Mouse (Mus musculus) cerebellum, adult 2 months (tissue): ENCODE results near the gene Epn3.

Source experiments
- CTCF ChIP-seq: fragments of 200-500 bp; IDR thresholded peaks from 2 replicates; pipeline ENCODE4 v1.5.1; 2011; ENCODE audit warnings: low read depth, mild to moderate bottlenecking, control low read depth, low read length, moderate library complexity, borderline replicate concordance; ENCODE audit not compliant: insufficient read depth
- POLR2A ChIP-seq: fragments of 200-500 bp; IDR thresholded peaks from 2 replicates; pipeline ENCODE4 v1.6.1; 2011; ENCODE audit warnings: low read length, control low read depth, borderline replicate concordance; ENCODE audit not compliant: insufficient read depth

- TF ChIP-seq POLR2A (no peak), CTCF (no peak)
Measured at GRCm38 (mm10) chr11:94466333-94466855, 33.4 kb downstream of the Epn3 start.
